Mouse (Mus musculus) ES-Bruce4 (cell line): ENCODE measurements around the gene Pygm.

Experiments used
- CTCF ChIP-seq: IDR thresholded peaks from one replicate; pipeline ENCODE4 v1.8.1; 2011; ENCODE audit warnings: low read depth, low read length
- EP300 ChIP-seq: IDR thresholded peaks from 2 replicates; pipeline ENCODE4 v1.6.1; 2011; ENCODE audit warnings: low read depth, low read length; ENCODE audit not compliant: insufficient read depth

DNA sequence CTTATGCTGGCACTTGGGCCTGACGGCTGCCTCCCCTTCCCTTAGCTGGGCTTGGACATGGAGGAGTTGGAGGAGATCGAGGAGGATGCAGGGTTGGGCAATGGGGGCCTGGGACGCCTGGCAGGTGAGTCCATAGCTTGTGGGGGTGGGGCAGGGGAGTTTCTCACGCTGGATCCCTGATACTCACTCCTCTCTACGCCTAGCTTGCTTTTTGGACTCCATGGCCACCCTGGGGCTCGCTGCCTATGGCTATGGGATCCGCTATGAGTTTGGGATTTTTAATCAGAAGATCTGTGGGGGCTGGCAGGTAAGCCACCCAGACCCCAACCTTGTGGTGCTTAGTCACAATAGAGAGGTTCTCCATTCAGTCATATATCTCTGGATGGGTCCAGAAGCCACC, 1.6 kb downstream of the Pygm start:
- no peak for TF ChIP-seq CTCF
- no peak for TF ChIP-seq EP300
